In genomic region chr4:121163501-121164030, GRCm38 (mm10) we compare ENCODE assay signal across 19 mouse cellular contexts. TPM values are rescaled to one million over a fixed set of nuclear protein-coding genes. Genes with fewer than 3 reads are reported as not detected.
"Had no signal": no experiment of that assay in that cellular context is flagged by ENCODE, and none has a peak within 500 bp of the region (broad histone marks: within the 10 kb centered on the region; RNA-seq: fewer than 3 reads in every experiment).

No protein-coding gene starts in this region.

- ATAC-seq: inflammation-experienced regulatory T-cells, adult 6 months; midbrain, embryonic 13.5 days had no signal

- H3K9ac ChIP-seq: limb, embryonic 13.5 days; lung, embryonic 15.5 days; midbrain, embryonic 13.5 days had no signal

- H3K4me1 ChIP-seq: limb, embryonic 13.5 days; lung, embryonic 15.5 days; midbrain, embryonic 13.5 days had no signal

- H3K4me3 ChIP-seq: layer of hippocampus, adult 2 months; limb, embryonic 13.5 days; lung, embryonic 15.5 days; midbrain, embryonic 13.5 days had no signal

- H3K27ac ChIP-seq: layer of hippocampus, adult 2 months; limb, embryonic 13.5 days; lung, embryonic 15.5 days; midbrain, embryonic 13.5 days; stomach, postnatal 0 days had no signal

- DNase-seq: kidney, postnatal 25 days; left cerebral cortex, postnatal 4 days; lung, postnatal 14 days; right cerebral cortex, postnatal 14 days; thymus, postnatal 4 days had no signal

- H3K27me3 ChIP-seq: limb, embryonic 13.5 days; lung, embryonic 15.5 days; midbrain, embryonic 13.5 days had no signal

- H3K9me3 ChIP-seq: limb, embryonic 13.5 days; lung, embryonic 15.5 days; midbrain, embryonic 13.5 days had no signal

- H3K4me2 ChIP-seq: limb, embryonic 13.5 days; liver, embryonic 11.5 days; lung, embryonic 15.5 days; midbrain, embryonic 13.5 days had no signal

RNA-seq across cellular contexts. Expression of gene Tmco2, which starts 54.5 kb away (rescaled TPM):
- total RNA-seq: layer of hippocampus, adult 2 months; layer of hippocampus, postnatal 10 days; left cerebral cortex, adult 18-20 months; left cerebral cortex, postnatal 4 days; megakaryocyte-erythroid progenitor cell, adult 5-6 weeks; midbrain, postnatal 0 days had no signal
- polyA plus RNA-seq: inflammation-experienced regulatory T-cells, adult 6 months; kidney, embryonic 16.5 days; limb, embryonic 13.5 days; liver, embryonic 11.5 days; liver, embryonic 16.5 days; lung, embryonic 15.5 days; midbrain, embryonic 13.5 days; neural tube, embryonic 14.5 days; stomach, postnatal 0 days had no signal
